Mouse (Mus musculus) midbrain, embryonic 11.5 days (tissue): Measurements from ENCODE around the gene Lgals3bp. TPM values are rescaled to one million over a fixed set of nuclear protein-coding genes. Genes with fewer than 3 reads are reported as not detected.

Experiments used
- ATAC-seq: fragments of 200-750 bp; cut with Nextera tagmentation; 2 replicates; pipeline ENCODE4 v1.8.0; 2017; ENCODE audit warnings: moderate TSS enrichment, moderate library complexity; ENCODE audit not compliant: low FRiP score
- DNase-seq: peaks from one replicate; pipeline ENCODE4 v3.0.0; 2015; ENCODE audit warnings: low spot score; ENCODE audit errors: missing footprints
- H3K27ac ChIP-seq: fragments of 300-500 bp; sonication (generic); 2 replicates; pipeline ENCODE4 v1.5.1; 2014; ENCODE audit warnings: low read depth, low read length
- H3K27me3 ChIP-seq: fragments of 300-500 bp; sonication (generic); 2 replicates; pipeline ENCODE4 v1.6.1; 2014; ENCODE audit warnings: mild to moderate bottlenecking, low read length, moderate library complexity, mixed read lengths; ENCODE audit not compliant: control insufficient read depth, insufficient read depth
- H3K36me3 ChIP-seq: fragments of 300-500 bp; sonication (generic); 2 replicates; pipeline ENCODE4 v1.6.1; 2014; ENCODE audit warnings: mild to moderate bottlenecking, low read length, moderate library complexity, mixed read lengths; ENCODE audit not compliant: control insufficient read depth, insufficient read depth
- H3K4me1 ChIP-seq: fragments of 300-500 bp; sonication (generic); 2 replicates; pipeline ENCODE4 v1.6.1; 2014; ENCODE audit warnings: low read length; ENCODE audit not compliant: control insufficient read depth, insufficient read depth
- H3K4me2 ChIP-seq: fragments of 300-500 bp; sonication (generic); 2 replicates; pipeline ENCODE4 v1.6.1; 2014; ENCODE audit warnings: mild to moderate bottlenecking, moderate library complexity
- H3K4me3 ChIP-seq: fragments of 300-500 bp; sonication (generic); 2 replicates; pipeline ENCODE4 v1.5.1; 2014; ENCODE audit warnings: low read depth, low read length
- H3K9ac ChIP-seq: fragments of 300-500 bp; sonication (generic); 2 replicates; pipeline ENCODE4 v1.6.1; 2014; ENCODE audit warnings: low read length
- H3K9me3 ChIP-seq: fragments of 300-500 bp; sonication (generic); 2 replicates; pipeline ENCODE4 v1.6.1; 2016; ENCODE audit warnings: low read length; ENCODE audit not compliant: control insufficient read depth
- WGBS: fragments of 180-500 bp; shearing (Covaris S2); extraction: QIAGEN DNeasy Blood & Tissue Kit; methylation state at CpG from one replicate; pipeline ENCODE4 v1.1.7; 2014; 5-methylcytosine and 5-hydroxymethylcytosine counted together
- polyA plus RNA-seq: library from polyadenylated mRNA; unstranded; fragments of >200 nt; fragmentation: Nextera tagmentation; extraction: Ambion mirVana; gene quantifications from 2 replicates; pipeline ENCODE4 v1.2.1, GENCODE M21; 2014

Gene Lgals3bp
- polyA plus RNA-seq, 1 experiment from 2014 or later = 1.8 TPM

- no peaks in the 10 kb centered on the region for H3K9me3 ChIP-seq
- ATAC-seq = no peak
- DNase-seq = peak; percentile 67
- H3K4me3 ChIP-seq = no peak overlapping the region
- no peak overlapping the region for H3K27ac ChIP-seq
- H3K4me2 ChIP-seq = no peak overlapping the region
- H3K27me3 ChIP-seq = no peaks in the 10 kb centered on the region
- no peaks in the 10 kb centered on the region for H3K36me3 ChIP-seq
- 78% methylated on average over 4 of the region's 4 CpGs for WGBS
- no peaks in the 10 kb centered on the region; the same call in 1 of the 2 replicates for H3K4me1 ChIP-seq
- H3K9ac ChIP-seq = no peak overlapping the region
These were observed 37.9 kb downstream of the Lgals3bp start for GRCm38 (mm10) chr11:118364021-118364420.

- H3K27me3 ChIP-seq = no peaks in the 10 kb centered on the region
- DNase-seq (peak; percentile 84), ATAC-seq (0 out of 2 replicates have a peak, but pooled peaks have one; percentile 16)
- H3K4me3 ChIP-seq = no peak overlapping the region
- 8% methylated on average over 8 of the region's 8 CpGs for WGBS
- no peaks in the 10 kb centered on the region for H3K36me3 ChIP-seq
- H3K9ac ChIP-seq = peak overlapping the region; percentile 36
- no peaks in the 10 kb centered on the region for H3K9me3 ChIP-seq
- no peaks in the 10 kb centered on the region; the same call in 1 of the 2 replicates for H3K4me1 ChIP-seq
- H3K4me2 ChIP-seq = no peak overlapping the region
- H3K27ac ChIP-seq = no peak overlapping the region
These were observed 38.8 kb downstream of the Lgals3bp start for GRCm38 (mm10) chr11:118362971-118363518.

- 54% methylated on average over 1 of the region's 1 CpGs for WGBS
- H3K9ac ChIP-seq = no peak overlapping the region
These were observed 39.4 kb downstream of the Lgals3bp start for GRCm38 (mm10) chr11:118362501-118362900.

GRCm38 (mm10) chr11:118360907-118361341 is 41.0 kb downstream of the Lgals3bp start:
- ATAC-seq = no peak
- Histone ChIP-seq H3K9me3 (no peaks in the 10 kb centered on the region), H3K4me2 (no peak overlapping the region), H3K36me3 (no peaks in the 10 kb centered on the region), H3K9ac (no peak overlapping the region), H3K27me3 (no peaks in the 10 kb centered on the region), H3K4me3 (no peak overlapping the region), H3K4me1 (no peaks in the 10 kb centered on the region; the same call in 1 of the 2 replicates), H3K27ac (no peak overlapping the region)
- no peak for DNase-seq
- 80% methylated on average over 10 of the region's 10 CpGs for WGBS

More at GRCm38 (mm10) chr11:118362501-118362900, 39.4 kb downstream of the Lgals3bp start:
- Histone ChIP-seq H3K4me1 (no peaks in the 10 kb centered on the region; the same call in 1 of the 2 replicates), H3K27ac (no peak overlapping the region), H3K4me3 (no peak overlapping the region), H3K9me3 (no peaks in the 10 kb centered on the region), H3K4me2 (no peak overlapping the region), H3K36me3 (no peaks in the 10 kb centered on the region), H3K27me3 (no peaks in the 10 kb centered on the region)
- no peak for ATAC-seq
- no peak for DNase-seq

GRCm38 (mm10) chr11:118360491-118360890 is 41.4 kb downstream of the Lgals3bp start:
- Histone ChIP-seq H3K4me3 (no peak overlapping the region), H3K27ac (no peak overlapping the region), H3K4me1 (no peaks in the 10 kb centered on the region; the same call in 1 of the 2 replicates), H3K4me2 (no peak overlapping the region), H3K9ac (no peak overlapping the region), H3K9me3 (no peaks in the 10 kb centered on the region), H3K27me3 (no peaks in the 10 kb centered on the region), H3K36me3 (no peaks in the 10 kb centered on the region)
- 81% methylated on average over 7 of the region's 7 CpGs for WGBS
- DNase-seq (no peak), ATAC-seq (no peak)

- peaks cover 15% of the 10 kb centered on the region for H3K4me1 ChIP-seq
- H3K4me2 ChIP-seq = peak within 1 kb of the TSS; percentile 84
- DNase-seq (no peak), ATAC-seq (peak; percentile 15; the same call in 1 of the 2 replicates)
- no peaks in the 10 kb centered on the region for H3K27me3 ChIP-seq
- peak within 1 kb of the TSS; percentile 91 for H3K9ac ChIP-seq
- no peaks in the 10 kb centered on the region for H3K9me3 ChIP-seq
- WGBS = 27% methylated on average over 6 of the region's 6 CpGs
- H3K36me3 ChIP-seq = no peaks in the 10 kb centered on the region; the same call in 1 of the 2 replicates
- peak within 1 kb of the TSS; percentile 70 for H3K4me3 ChIP-seq
- peak within 1 kb of the TSS; percentile 62; the same call in 1 of the 2 replicates for H3K27ac ChIP-seq
These were observed 46.3 kb downstream of the Lgals3bp start, which contains the start of gene Timp2 for GRCm38 (mm10) chr11:118355640-118356039. Timp2 (minus strand) TSS chr11:118355740.

GRCm38 (mm10) chr11:118355205-118355604 is 46.7 kb downstream of the Lgals3bp start:
- peak overlapping the region; percentile 62; the same call in 1 of the 2 replicates for H3K27ac ChIP-seq
- H3K9me3 ChIP-seq = no peaks in the 10 kb centered on the region
- peaks cover 15% of the 10 kb centered on the region for H3K4me1 ChIP-seq
- peak overlapping the region; percentile 91 for H3K9ac ChIP-seq
- DNase-seq (peak; percentile 97), ATAC-seq (peak; percentile 94)
- WGBS = under 1% methylated on average over 32 of the region's 43 CpGs
- no peaks in the 10 kb centered on the region for H3K27me3 ChIP-seq
- H3K4me3 ChIP-seq = peak overlapping the region; percentile 70
- H3K36me3 ChIP-seq = no peaks in the 10 kb centered on the region; the same call in 1 of the 2 replicates
- H3K4me2 ChIP-seq = peak overlapping the region; percentile 84

- DNase-seq (no peak), ATAC-seq (peak; percentile 67)
- Histone ChIP-seq H3K27me3 (no peaks in the 10 kb centered on the region), H3K27ac (peak overlapping the region; percentile 62; the same call in 1 of the 2 replicates), H3K9ac (peak overlapping the region; percentile 91), H3K36me3 (no peaks in the 10 kb centered on the region; the same call in 1 of the 2 replicates), H3K4me2 (peak overlapping the region; percentile 84), H3K4me1 (peaks cover 15% of the 10 kb centered on the region), H3K4me3 (peak overlapping the region; percentile 70), H3K9me3 (no peaks in the 10 kb centered on the region)
- WGBS = under 1% methylated on average over 47 of the region's 47 CpGs
These were observed 47.2 kb downstream of the Lgals3bp start for GRCm38 (mm10) chr11:118354636-118355191.

GRCm38 (mm10) chr11:118349494-118349893 is 52.4 kb downstream of the Lgals3bp start:
- 93% methylated on average over 5 of the region's 5 CpGs for WGBS
- ATAC-seq = no peak
- Histone ChIP-seq H3K36me3 (no peaks in the 10 kb centered on the region; the same call in 1 of the 2 replicates), H3K4me3 (no peak overlapping the region), H3K9ac (no peak overlapping the region), H3K27ac (no peak overlapping the region), H3K27me3 (no peaks in the 10 kb centered on the region), H3K9me3 (no peaks in the 10 kb centered on the region), H3K4me1 (peaks cover 14% of the 10 kb centered on the region), H3K4me2 (no peak overlapping the region)
- no peak for DNase-seq
